Mouse (Mus musculus) skeletal muscle tissue, adult 2 months (tissue): ENCODE results near the gene Anxa1.

Experiments
- DNase-seq: peaks from one replicate; pipeline ENCODE4 v3.0.0-alpha.2; 2012; ENCODE audit warnings: low read depth, low spot score

Gene Anxa1

GRCm38 (mm10) chr19:20381207-20381752, 9.5 kb downstream of the Anxa1 start:
- no peak for DNase-seq

- DNase-seq: no peak
Observed at GRCm38 (mm10) chr19:20370175-20370574, 20.6 kb downstream of the Anxa1 start.

DNA sequence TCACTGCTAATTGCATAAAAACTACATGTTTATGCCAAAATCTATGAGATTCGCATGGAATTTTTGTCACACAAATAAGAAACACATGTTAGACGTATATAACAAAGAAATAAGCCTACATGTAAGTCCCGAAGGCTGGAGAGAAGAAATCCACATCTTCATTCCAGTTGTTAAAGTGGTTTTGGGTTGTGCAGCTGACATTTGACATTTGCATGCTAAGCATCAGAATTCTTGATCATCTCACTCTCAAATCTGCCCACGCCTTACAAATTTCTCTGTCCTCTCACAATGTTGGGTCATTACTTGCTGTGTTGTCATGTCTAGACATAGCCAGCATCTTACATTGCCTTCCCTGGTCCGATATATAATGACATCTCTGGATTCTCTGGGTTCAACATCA, 24.2 kb downstream of the Anxa1 start:
- DNase-seq: no peak

- DNase-seq: no peak
Observed at GRCm38 (mm10) chr19:20366010-20366409, 24.7 kb downstream of the Anxa1 start.

- no peak for DNase-seq
Observed at GRCm38 (mm10) chr19:20365364-20365763, 25.4 kb downstream of the Anxa1 start.

GRCm38 (mm10) chr19:20364931-20365330, 25.8 kb downstream of the Anxa1 start:
- DNase-seq: no peak

DNA sequence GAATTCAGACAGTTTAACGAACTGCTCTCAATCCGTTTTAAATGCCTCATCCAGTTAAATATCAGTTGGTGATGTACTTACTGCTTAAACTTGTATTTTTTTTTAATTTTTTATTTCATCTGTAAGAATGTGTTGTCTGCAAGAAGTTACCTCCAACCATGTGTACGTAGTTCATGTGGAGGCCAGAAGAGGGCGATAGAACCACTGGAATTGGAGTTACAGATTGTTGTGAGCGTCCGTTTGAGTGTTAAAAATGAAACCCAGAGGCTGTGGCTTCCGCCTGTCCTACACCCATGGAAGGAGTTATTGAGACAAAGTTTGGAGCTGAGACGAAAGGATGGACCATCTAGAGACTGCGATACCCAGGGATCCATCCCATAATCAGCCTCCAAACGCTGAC, 27.5 kb downstream of the Anxa1 start:
- no peak for DNase-seq

DNA sequence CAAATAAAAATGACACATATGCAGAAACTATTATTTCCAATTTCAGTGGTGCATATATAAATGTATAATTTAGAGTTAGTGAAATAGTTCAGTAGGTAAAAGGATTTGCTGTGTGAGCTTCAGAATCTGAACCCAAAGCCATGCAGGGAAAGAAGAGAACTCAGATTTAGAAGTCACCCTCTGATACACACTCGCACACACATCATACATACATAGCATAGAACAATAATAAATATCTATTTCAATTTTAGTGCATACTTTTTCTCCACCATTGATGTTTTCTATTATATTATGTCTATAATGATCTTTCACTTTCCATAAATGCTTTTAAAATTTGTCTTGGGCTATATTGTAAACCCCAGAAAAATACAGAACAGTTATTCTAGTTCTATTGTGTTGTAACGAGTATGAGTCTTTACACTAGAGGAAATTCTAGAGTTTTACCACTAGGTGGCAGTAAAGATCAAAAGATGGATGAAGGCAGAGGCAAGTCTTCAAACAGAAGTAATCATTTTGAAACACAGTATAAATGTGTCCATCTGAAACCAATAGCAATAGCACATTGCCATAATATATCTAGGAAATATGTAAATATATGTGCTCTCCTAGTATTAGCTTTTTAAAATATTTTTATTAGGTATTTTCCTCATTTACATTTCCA, 28.7 kb downstream of the Anxa1 start:
- peak; percentile 25 for DNase-seq

- no peak for DNase-seq
Observed at GRCm38 (mm10) chr19:20358679-20359078, 32.1 kb downstream of the Anxa1 start.

GRCm38 (mm10) chr19:20345317-20345917, 45.3 kb downstream of the Anxa1 start:
- peak; percentile 46 for DNase-seq

DNA sequence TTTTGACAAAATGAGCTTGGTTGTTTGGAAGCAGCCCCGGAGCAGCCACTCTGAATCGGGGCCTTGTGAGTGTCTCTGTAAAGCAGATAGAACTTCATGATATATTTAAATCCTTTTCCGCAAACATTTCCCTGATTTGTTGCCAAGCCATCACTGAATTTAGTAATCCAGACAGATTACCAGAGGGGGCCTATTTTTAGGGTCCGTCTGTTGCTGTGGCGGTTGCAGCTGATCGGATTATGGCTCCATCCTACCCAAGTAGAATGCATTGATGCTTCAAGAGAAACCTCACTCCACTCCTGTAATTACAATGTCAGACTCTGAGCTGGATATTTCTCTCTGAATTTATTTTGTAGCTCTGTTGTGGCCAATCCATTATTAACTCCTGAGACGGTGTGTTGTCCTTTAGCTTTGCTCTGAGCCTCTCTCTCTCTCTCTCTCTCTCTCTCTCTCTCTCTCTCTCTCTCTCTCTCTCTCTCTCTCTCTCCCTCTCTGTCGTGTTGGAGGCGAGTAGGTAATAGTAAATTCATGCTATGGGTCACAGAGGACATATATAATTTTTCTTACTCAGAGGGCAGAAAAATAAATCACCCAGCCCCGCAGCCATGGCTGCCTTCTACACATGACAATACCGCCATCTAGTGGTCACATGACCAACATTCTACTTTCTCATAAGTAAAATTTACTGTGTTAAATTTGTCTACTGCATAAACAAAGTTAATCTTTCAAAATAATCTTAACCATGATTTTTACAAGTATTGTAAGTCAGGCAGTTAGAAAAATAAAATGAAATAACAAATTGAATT, 46.0 kb downstream of the Anxa1 start:
- DNase-seq: peak; percentile 25

GRCm38 (mm10) chr19:20344052-20344451, 46.7 kb downstream of the Anxa1 start:
- DNase-seq: no peak
